7 mouse cellular contexts compared by ENCODE assay signal in the genomic region with DNA sequence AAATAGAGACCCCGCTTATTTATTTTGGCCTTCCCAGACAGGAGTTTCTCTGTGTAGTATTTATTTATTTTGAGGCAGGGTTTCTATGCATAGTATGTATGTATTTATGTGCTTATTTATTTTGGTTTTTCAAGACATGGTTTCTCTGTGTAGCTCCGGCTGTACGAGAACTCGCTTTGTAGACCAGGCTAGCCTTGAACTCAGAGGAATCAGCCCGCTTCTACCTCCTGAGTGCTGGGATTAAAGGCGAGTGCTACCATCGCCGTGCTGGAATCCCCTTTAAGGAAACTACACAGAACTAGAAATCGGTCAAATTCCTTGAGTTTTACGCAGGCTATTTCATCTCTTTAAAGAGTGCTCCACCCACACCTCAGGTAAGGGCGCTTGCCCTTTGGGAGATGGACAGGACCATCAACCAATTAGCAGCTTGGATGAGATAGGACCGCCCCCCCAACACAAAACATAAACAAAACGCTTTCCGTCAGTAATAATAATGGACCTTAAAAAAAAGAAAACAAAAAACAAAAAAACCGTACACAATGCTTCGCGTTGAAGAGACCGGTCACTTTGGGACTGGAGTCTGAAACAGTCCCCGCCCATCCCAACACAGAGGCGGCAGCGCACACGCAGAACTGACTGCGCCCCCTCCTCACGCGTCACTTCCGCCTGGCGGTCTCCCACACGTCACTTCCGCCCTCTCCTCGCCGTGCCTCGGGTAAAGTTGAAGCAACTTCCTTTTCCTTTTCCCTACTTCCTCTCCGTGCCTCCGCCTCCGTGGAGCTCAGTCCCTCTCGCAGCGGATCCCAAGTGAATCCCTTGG. TPM values are rescaled to one million over a fixed set of nuclear protein-coding genes. Genes with fewer than 3 reads are reported as not detected.
DNase-seq lines count a peak whose midpoint lies in the region; ATAC-seq lines count a peak whose summit lies in the region.

A gene (plus strand): TSS at position 688 of the 820 bp plus-strand sequence.

- H3K4me3 ChIP-seq in intestine, embryonic 16.5 days (ENCODE audit: low read length): peak within 1 kb of the TSS; percentile 76
- peak within 1 kb of the TSS; percentile 81 for H3K4me3 ChIP-seq in midbrain, embryonic 11.5 days (ENCODE audit: low read depth, low read length)

- 2% methylated on average over 37 of the region's 37 CpGs for WGBS in intestine, embryonic 16.5 days
- WGBS in midbrain, embryonic 11.5 days: 4% methylated on average over 37 of the region's 37 CpGs

- peak; percentile 97 for ATAC-seq in intestine, embryonic 16.5 days
- ATAC-seq in midbrain, embryonic 11.5 days (ENCODE audit: low FRiP score): peak; percentile 97

- H3K27ac ChIP-seq in intestine, embryonic 16.5 days (ENCODE audit: low read length): peak within 1 kb of the TSS; percentile 91
- H3K27ac ChIP-seq in midbrain, embryonic 11.5 days (ENCODE audit: low read depth, low read length): peak within 1 kb of the TSS; percentile 61

- H3K4me2 ChIP-seq in intestine, embryonic 16.5 days (ENCODE audit: low read depth, low read length): peak within 1 kb of the TSS; percentile 74
- peak within 1 kb of the TSS; percentile 82 for H3K4me2 ChIP-seq in midbrain, embryonic 11.5 days

- no peaks in the 10 kb centered on the region for H3K27me3 ChIP-seq in intestine, embryonic 16.5 days (replicated peaks; ENCODE audit: control insufficient read depth, insufficient read depth, low read length)
- no peaks in the 10 kb centered on the region for H3K27me3 ChIP-seq in midbrain, embryonic 11.5 days (ENCODE audit: control insufficient read depth, insufficient read depth, low read length)

- peaks cover 3% of the 10 kb centered on the region; the same call in 1 of the 2 replicates for H3K4me1 ChIP-seq in intestine, embryonic 16.5 days (ENCODE audit: control insufficient read depth, insufficient read depth, low read length)
- no peaks in the 10 kb centered on the region; the same call in 1 of the 2 replicates for H3K4me1 ChIP-seq in midbrain, embryonic 11.5 days (ENCODE audit: control insufficient read depth, insufficient read depth, low read length)

- no peaks in the 10 kb centered on the region for H3K9me3 ChIP-seq in intestine, embryonic 16.5 days (ENCODE audit: control insufficient read depth, low read length)
- no peaks in the 10 kb centered on the region for H3K9me3 ChIP-seq in midbrain, embryonic 11.5 days (ENCODE audit: control insufficient read depth, low read length)

- H3K36me3 ChIP-seq in intestine, embryonic 16.5 days (ENCODE audit: control insufficient read depth, insufficient read depth, low read length): peaks cover 4% of the 10 kb centered on the region; the same call in 1 of the 2 replicates
- H3K36me3 ChIP-seq in midbrain, embryonic 11.5 days (ENCODE audit: control insufficient read depth, insufficient read depth, low read length): no peaks in the 10 kb centered on the region

- peak within 1 kb of the TSS; percentile 85 for H3K9ac ChIP-seq in intestine, embryonic 16.5 days (ENCODE audit: low read depth, low read length)
- peak within 1 kb of the TSS; percentile 84 for H3K9ac ChIP-seq in midbrain, embryonic 11.5 days (ENCODE audit: low read length)

- intact Hi-C loops in left cerebral cortex, postnatal 36 days (cut with DNase I): loop anchor here (2.0 kb wide), 1 partner anchor 111 kb away; a partner anchor contains a TSS

- DNase-seq in adrenal gland, postnatal 10 days: peak; percentile 96
- DNase-seq in embryo, embryonic 9.5 days (ENCODE audit: extremely low spot score): peak; percentile 95
- peak; percentile 89 to 95 for DNase-seq in gastrocnemius, postnatal 4 days (ENCODE audit: low spot score in 2 of 2)
- peak; percentile 94 to 97 for DNase-seq in left cerebral cortex, postnatal 36 days (ENCODE audit: low spot score in 2 of 2)
- peak; percentile 99 for DNase-seq in midbrain, embryonic 11.5 days (ENCODE audit: low spot score, missing footprints)
- DNase-seq in spleen, adult 12 weeks (ENCODE audit: low spot score): peak; percentile 91

RNA-seq across cellular contexts. Expression of the gene that starts here (rescaled TPM):
- 10 to 100 TPM; 39.8 to 46.0 TPM for total RNA-seq in adrenal gland, postnatal 10 days (2021)
- total RNA-seq in gastrocnemius, postnatal 4 days (2021): 10 to 100 TPM; 43.4 to 49.7 TPM
- polyA plus RNA-seq in intestine, embryonic 16.5 days (2015; fragmentation: Nextera tagmentation; extraction: Ambion mirVana): 24.4 and 25.7 TPM in 2 replicates
- 10 to 100 TPM; 55.4 to 82.7 TPM for total RNA-seq in left cerebral cortex, postnatal 36 days (2021)
- 78.7 and 83.1 TPM in 2 replicates for polyA plus RNA-seq in midbrain, embryonic 11.5 days (2014; fragmentation: Nextera tagmentation; extraction: Ambion mirVana)

Comparison
In these comparisons a context has a peak if more than half of its experiments do, and no peak if none do; other contexts are left out.
1. Peak in every context shown above with its lines: DNase-seq, ATAC-seq, H3K4me3 ChIP-seq and H3K27ac ChIP-seq.